Mouse (Mus musculus) ES-Bruce4 (cell line): ENCODE data around the gene Calcb.

ENCODE experiments used
- CTCF ChIP-seq: IDR thresholded peaks from one replicate; pipeline ENCODE4 v1.8.1; 2011; ENCODE audit warnings: low read depth, low read length
- EP300 ChIP-seq: IDR thresholded peaks from 2 replicates; pipeline ENCODE4 v1.6.1; 2011; ENCODE audit warnings: low read depth, low read length; ENCODE audit not compliant: insufficient read depth
- POLR2A ChIP-seq: IDR thresholded peaks from one replicate; pipeline ENCODE4 v1.8.1; 2011; ENCODE audit warnings: low read length; ENCODE audit not compliant: insufficient read depth

DNA sequence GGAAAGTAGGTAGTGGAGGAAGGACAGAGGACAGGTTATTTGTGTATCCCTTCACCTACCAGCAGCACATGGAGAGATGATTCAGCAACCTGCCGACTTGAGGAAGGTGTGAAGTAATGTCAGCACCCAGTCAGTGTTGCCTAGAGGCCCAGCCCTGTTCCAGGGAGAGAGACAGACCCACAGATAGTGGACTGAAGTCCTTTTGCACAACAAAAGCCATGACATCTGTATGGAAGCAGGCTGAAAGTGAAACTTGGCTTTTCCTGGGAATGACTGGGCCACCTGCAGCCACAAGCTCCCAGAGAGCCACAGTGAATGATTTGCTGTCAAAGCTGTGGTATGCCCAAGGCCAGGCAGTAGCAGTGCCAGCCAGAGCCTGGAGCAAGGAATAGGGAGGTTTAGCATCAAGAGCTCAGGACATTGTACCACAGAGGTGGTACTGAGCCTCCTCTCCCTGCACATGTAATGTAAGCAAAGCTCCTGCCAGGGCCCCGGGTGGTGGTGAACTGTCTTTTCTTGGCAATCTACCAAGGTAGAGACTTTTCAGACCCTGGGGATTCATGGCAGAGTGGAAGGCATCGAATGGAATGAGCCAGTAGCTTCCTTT, 26.3 kb downstream of the Calcb start:
- no peak for TF ChIP-seq POLR2A
- no peak for TF ChIP-seq CTCF
- peak; percentile 73; the same call in 1 of the 2 replicates for TF ChIP-seq EP300
